Mouse (Mus musculus) inflammation-experienced regulatory T-cells, adult 6 months (primary cell): Measurements from ENCODE around the gene Map4k4. TPM values are rescaled to one million over a fixed set of nuclear protein-coding genes. Genes with fewer than 3 reads are reported as not detected.

Experiments
- ATAC-seq: one replicate; pipeline ENCODE4 v1.8.0; 2017
- polyA plus RNA-seq, 3 experiments: library from polyadenylated mRNA; unstranded; fragments of 100-300 nt; shearing (Covaris generic); gene quantifications; one replicate each; pipeline ENCODE4 v1.2.1; 2017

Gene Map4k4
- polyA plus RNA-seq, 3 experiments from 2014 or later: 16.0 to 44.7 (median 36.6) TPM

- no peak for ATAC-seq
These were observed 63.7 kb downstream of the Map4k4 start for GRCm38 (mm10) chr1:39964427-39964826.

DNA sequence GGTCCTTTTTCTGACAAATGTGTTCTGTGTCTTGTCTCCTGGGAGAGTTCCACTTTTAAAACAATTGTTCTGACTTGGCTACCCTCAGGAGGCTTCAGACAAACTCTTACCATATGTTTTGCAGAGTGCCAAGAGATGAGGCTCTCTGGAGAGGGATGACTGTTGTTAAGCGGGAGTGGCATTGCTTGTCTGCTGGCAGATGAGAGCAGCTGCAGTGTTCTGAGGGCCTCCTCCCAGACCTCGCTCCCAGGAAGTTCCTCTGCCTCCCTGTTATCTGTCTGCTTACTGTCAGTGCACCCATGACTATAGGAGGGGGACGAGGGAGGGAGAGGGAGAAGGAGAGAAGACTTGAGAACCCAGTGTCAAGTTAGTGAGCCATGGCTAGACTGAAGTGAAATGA is 64.7 kb downstream of the Map4k4 start:
- ATAC-seq: no peak

DNA sequence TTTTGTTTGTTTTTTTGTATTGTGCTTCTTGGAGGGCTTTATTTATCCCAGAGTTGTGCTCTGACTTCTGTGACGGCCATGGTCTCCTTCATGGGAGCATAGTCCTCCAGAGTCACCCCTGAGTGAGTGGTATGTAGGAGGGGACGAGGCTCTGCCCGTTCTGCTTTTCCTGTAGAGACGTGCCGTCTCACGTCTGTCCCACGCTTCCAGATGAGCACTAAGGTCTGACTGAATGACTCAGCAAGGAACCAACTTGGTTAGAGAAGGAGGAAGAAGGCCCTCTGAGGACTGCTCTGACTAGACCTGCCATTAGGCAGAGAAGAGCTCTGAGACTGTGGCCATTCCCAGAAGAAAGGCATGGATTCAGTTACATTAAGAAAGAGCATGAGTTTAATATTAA is 68.3 kb downstream of the Map4k4 start:
- peak; percentile 32 for ATAC-seq

DNA sequence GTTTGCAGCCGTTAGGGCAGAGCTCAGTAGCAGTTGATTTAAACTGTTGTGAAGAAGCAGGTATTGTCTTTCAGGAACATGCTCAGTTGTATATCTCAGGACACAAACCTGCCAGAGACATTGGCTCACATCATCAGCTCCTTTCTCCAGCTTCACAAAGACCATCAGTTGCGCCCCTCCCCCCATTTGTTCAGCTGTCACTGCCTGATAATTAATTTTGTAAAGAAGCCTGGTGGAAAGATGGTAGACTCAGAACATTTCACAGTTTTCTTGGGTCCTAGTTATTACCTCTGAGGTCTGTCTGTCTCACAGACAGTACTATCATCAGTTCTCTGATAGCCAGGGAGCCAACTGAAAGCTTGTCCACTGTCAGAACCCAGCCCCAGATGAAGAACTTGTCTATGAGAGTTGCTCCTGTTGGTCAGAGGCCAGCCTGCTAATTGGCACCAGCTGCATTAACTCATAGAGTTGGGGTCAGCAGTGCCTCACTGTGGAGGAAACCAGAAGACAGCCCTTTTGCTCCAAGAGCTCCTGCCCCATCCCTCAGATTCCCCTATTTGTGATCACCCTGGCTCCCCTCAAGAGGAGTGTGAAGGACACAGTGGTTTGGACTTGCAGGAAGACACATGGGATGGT is 69.2 kb downstream of the Map4k4 start:
- no peak for ATAC-seq

GRCm38 (mm10) chr1:39972411-39972810 is 71.7 kb downstream of the Map4k4 start:
- no peak for ATAC-seq

DNA sequence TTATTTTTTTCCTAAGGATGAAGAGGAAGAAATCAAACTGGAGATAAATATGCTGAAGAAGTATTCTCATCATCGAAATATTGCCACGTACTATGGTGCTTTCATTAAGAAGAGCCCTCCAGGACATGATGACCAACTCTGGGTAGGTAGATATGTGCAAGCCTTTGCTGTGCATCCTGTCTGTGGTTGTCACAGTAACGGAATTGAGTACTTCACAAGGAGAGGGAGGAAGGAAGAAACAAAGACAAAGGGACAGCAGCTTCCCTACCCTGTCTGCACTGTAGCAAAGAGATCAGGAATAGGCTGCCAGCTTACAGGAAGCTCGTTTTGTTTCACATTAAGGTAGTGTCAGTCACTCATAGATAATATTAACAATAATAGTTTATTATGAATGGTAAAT is 73.2 kb downstream of the Map4k4 start:
- ATAC-seq: no peak

DNA sequence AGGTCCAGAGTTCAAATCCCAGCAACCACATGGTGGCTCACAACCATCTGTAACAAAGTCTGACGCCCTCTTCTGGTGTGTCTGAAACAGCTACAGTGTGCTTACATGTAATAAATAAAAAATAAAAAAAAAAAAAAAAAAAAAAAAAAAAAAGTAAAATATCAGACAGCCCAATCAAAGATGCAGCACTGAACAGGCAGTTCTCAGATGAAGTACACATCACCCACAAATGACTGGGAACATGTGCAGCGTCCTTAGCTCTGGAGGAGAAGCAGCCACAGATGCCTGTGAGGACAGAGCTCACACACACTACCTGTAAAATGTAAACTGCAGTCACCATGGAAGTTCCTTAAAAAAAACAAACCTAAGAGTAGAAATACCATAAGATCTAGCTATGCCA is 74.3 kb downstream of the Map4k4 start:
- ATAC-seq: no peak

DNA sequence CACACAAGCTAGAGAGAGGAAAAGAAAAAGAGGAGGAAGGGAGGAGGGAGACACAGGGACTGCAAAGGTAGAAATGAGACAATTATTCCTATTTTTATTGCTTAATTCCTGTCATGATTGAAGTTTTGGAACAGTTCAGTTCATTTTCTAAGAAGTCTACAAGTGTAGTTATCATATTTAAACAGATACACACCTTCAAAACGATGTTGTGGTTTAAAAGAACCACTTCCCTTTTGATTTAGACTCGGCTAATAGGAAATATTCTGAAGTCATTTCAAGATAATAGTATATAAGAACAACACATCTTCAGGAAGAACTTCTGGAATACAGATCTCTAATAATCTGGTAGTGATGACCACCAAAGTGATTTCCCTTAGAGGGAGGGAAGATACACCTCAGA is 75.4 kb downstream of the Map4k4 start:
- peak; percentile 67 for ATAC-seq

DNA sequence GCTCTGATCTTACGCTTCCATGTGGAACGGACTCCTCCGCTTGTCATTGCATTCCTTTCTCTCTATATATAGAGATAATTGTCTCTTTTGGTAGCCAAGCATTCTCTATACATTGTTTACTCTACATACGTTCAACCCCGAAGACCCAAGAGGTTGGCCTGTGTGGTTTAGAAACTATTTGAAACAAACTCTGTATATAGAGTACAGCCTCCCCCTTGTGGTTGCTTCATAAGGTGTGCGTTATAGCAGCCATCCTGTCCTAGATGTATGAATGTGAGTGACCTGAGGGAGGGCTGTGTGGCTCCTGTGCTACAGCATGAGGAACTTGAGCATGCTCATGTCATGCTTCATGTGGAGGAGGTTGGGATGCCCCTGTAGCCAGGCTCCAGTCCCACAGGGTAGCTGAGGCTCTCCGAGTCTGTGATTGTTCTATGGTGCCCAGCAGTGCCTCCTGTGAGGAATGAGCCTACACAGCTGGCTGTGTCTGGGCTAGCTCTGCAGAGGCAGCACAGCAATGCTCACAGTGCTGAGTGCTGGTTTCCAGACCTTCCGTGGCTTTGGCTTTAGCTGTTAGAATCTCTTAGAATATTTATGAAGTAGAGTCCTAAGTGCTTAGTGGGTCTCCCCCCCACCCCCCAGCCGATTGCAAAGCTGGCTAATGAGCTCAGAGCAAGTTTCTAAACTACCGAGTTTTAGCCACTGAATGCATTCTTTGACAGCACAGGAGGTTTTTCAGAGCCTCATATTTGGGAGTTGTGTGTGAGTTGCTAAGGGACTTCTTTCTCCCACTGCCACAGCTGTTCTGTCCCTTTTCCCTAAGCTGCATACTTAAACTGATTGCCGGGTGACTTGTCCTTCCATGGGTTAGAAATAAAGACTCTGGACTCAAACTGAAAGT is 76.4 kb downstream of the Map4k4 start:
- ATAC-seq: no peak

GRCm38 (mm10) chr1:39978781-39979486 is 78.2 kb downstream of the Map4k4 start:
- no peak for ATAC-seq

GRCm38 (mm10) chr1:39980314-39981290 is 79.9 kb downstream of the Map4k4 start:
- ATAC-seq: no peak

DNA sequence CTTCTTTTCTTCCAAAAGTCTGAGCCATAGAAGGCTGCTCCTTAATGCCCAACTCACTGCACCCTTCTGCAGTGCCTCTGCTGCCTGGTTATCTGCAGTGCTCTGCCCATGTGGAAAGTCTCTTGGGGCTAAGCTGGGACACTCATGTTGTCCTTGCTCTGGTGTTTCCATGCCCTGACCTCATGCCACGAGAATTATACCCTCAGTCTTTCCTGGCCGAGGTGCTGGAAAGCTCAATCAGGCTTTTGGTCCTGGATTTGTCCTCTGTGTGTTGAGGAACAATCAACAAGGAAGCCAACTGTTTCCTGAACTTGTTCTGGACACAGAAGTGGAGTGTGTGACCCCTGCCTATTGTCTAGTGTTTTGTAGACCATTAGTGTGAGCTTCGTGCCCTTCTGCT is 81.3 kb downstream of the Map4k4 start:
- no peak for ATAC-seq

GRCm38 (mm10) chr1:39982727-39983487 is 82.2 kb downstream of the Map4k4 start:
- no peak for ATAC-seq

- ATAC-seq: no peak
These were observed 83.6 kb downstream of the Map4k4 start for GRCm38 (mm10) chr1:39984331-39984730.

- ATAC-seq: peak; percentile 67
These were observed 86.1 kb downstream of the Map4k4 start for GRCm38 (mm10) chr1:39986820-39987219.

DNA sequence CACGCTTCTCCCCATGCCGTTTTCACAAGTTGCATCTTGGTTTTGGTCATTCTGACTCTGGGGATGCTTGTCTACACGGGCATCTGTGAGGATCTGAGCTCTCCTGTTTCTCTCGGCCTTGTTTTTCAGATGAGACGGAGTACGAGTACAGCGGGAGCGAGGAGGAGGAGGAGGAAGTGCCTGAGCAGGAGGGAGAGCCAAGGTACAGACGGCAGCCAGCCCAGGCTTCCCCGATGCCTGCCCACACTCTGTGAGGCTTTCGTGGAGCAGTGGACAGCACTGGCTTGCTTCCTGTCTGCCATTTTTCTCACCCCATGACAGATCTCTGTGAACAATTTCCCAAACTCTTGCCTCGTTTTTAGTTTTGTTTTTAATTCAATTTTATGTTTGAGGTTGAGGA is 88.1 kb downstream of the Map4k4 start:
- no peak for ATAC-seq

DNA sequence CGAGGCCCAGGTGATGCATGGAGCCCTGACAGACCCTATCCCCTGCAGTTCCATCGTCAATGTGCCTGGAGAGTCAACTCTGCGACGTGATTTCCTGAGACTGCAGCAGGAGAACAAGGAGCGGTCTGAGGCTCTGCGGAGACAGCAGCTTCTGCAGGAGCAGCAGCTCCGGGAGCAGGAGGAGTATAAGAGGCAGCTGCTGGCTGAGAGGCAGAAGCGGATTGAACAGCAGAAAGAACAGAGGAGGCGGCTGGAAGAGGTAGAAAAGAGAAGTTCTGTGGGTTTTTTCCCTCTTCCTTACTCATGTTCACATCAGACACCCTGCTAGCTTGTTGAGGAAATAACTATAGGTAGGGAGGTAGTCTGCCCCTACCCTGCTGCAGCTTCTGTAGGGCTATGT is 89.3 kb downstream of the Map4k4 start:
- no peak for ATAC-seq

DNA sequence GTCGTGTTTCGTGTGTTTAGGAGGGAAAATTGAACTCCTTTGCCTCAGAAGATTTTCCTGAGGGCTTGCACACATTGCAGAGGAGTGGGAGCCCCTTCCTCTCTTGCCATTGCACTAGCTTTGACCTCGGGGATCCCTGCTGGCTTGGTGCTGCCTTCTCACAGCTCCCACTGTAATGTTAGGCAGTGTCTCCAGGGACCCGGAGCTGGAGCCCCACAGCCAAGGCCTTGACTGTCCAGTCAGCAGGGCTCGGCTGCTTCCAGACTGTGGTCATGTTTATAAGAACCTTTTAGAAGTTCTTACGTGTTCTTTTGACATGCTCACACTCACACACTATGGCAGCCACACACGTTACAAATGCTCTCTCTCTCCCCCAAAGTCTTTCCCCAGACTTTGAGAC is 93.2 kb downstream of the Map4k4 start:
- no peak for ATAC-seq

GRCm38 (mm10) chr1:39995593-39995992 is 94.9 kb downstream of the Map4k4 start:
- ATAC-seq: no peak

- no peak for ATAC-seq
These were observed 99.8 kb downstream of the Map4k4 start for GRCm38 (mm10) chr1:40000476-40000875.

- no peak for ATAC-seq
These were observed 100.2 kb downstream of the Map4k4 start for GRCm38 (mm10) chr1:40000899-40001298.
